Mouse (Mus musculus): Measurements from ENCODE around the gene Prkacb. TPM values are rescaled to one million over a fixed set of nuclear protein-coding genes. Genes with fewer than 3 reads are reported as not detected.
A peak's percentile ranks its signal among the peaks of the same experiment; 100 is the strongest.

Prkacb gene
- polyA plus RNA-seq, 1 experiment: 21.8 TPM

DNA sequence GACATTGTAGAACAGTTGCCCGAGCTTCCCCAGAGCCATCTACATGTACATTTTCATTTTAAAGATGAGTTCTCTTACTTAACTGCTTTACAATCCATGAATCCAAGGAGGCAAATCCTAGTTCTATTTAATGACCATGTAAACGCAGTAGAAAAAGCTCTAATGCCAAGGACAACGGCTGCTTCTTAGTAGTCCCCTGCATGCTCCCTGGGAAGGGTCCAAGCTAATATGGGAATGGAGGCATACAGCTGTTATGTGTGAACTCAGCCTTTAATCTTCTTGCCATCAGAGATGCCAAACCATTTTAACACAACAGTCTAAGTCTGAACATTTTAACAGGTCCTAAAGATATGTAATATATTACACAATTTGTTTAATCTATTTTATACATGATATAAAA is 32.5 kb downstream of the Prkacb start:
- WGBS: 21% methylated on average over 3 of the region's 3 CpGs
- Histone ChIP-seq H3K27me3 (ENCODE audit: control insufficient read depth, insufficient read depth, low read length) (no peaks in the 10 kb centered on the region), H3K4me1 (ENCODE audit: control insufficient read depth, insufficient read depth, insufficient read length) (peaks cover 11% of the 10 kb centered on the region), H3K27ac (ENCODE audit: insufficient read depth, low read length) (no peak overlapping the region), H3K36me3 (ENCODE audit: control insufficient read depth, insufficient read depth, low read length) (no peaks in the 10 kb centered on the region), H3K4me3 (ENCODE audit: extremely low read depth, insufficient read depth, insufficient read length) (peak overlapping the region; percentile 28; the same call in 1 of the 2 replicates)
- no peak for DNase-seq (ENCODE audit: low read depth in 1 of 2, low spot score in 2 of 2)
- no peak for TF ChIP-seq POLR2A (IDR thresholded peaks at IDR 0.05; ENCODE audit: low read depth, low read length)
- no peak for TF ChIP-seq CTCF (IDR thresholded peaks at IDR 0.05; ENCODE audit: extremely low read depth, insufficient read depth, insufficient read length, insufficient replicate concordance)

DNA sequence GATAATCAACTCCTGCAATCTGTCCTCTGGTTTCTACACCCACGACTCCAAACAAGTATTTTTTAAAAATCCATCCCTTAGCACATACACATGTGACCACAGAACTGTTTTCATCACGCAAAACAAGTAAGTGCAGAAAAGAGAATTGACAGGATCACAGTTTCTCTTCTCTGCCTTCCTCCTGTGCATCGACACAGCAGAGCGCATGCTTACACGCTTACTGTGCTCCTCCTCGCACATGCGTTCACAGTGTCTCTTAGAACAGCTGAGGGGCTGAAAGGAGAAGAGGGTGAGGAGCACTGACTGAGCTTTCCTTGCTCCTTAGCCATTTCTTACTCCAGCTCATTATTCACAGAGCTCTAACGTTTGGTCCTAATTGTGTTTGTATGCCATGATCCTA is 33.9 kb downstream of the Prkacb start:
- no peak for TF ChIP-seq CTCF (IDR thresholded peaks at IDR 0.05; ENCODE audit: extremely low read depth, insufficient read depth, insufficient read length, insufficient replicate concordance)
- TF ChIP-seq POLR2A (IDR thresholded peaks at IDR 0.05; ENCODE audit: low read depth, low read length): no peak
- H3K4me1 ChIP-seq (ENCODE audit: control insufficient read depth, insufficient read depth, insufficient read length): peaks cover 8% of the 10 kb centered on the region
- H3K27me3 ChIP-seq (ENCODE audit: control insufficient read depth, insufficient read depth, low read length): no peaks in the 10 kb centered on the region
- DNase-seq (ENCODE audit: low read depth in 1 of 2, low spot score in 2 of 2): peak in 1 of 2 experiments; percentile 43
- H3K4me3 ChIP-seq (ENCODE audit: extremely low read depth, insufficient read depth, insufficient read length): peak overlapping the region; percentile 10; the same call in 1 of the 2 replicates
- no peaks in the 10 kb centered on the region for H3K36me3 ChIP-seq (ENCODE audit: control insufficient read depth, insufficient read depth, low read length)
- H3K27ac ChIP-seq (ENCODE audit: insufficient read depth, low read length): no peak overlapping the region
- WGBS: 14% methylated on average over 8 of the region's 8 CpGs

DNA sequence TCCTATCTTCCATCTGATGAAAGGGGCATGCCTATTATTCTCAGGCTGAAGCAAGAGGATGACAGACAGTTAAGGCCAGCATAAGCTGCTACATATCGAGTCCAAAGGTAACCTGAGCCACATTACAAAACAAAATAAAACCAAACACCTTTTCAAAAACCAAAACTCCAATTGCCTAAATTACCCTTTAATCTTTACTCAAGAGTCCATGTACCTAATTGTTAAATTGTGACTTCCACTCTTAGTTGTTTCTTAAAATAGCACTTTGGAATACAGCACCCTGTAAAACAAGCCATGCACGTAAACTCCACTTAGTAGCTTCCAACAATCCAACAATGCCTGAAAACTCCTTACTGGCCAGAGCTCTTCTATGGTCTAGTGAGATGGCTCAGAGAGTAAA is 34.3 kb downstream of the Prkacb start:
- H3K27me3 ChIP-seq (ENCODE audit: control insufficient read depth, insufficient read depth, low read length): no peaks in the 10 kb centered on the region
- no peaks in the 10 kb centered on the region for H3K36me3 ChIP-seq (ENCODE audit: control insufficient read depth, insufficient read depth, low read length)
- no peak for TF ChIP-seq POLR2A (IDR thresholded peaks at IDR 0.05; ENCODE audit: low read depth, low read length)
- no peak for TF ChIP-seq CTCF (IDR thresholded peaks at IDR 0.05; ENCODE audit: extremely low read depth, insufficient read depth, insufficient read length, insufficient replicate concordance)
- 79% methylated on average over 2 of the region's 2 CpGs for WGBS
- no peak for DNase-seq (ENCODE audit: low read depth in 1 of 2, low spot score in 2 of 2)
- H3K4me1 ChIP-seq (ENCODE audit: control insufficient read depth, insufficient read depth, insufficient read length): peaks cover 5% of the 10 kb centered on the region
- H3K27ac ChIP-seq (ENCODE audit: insufficient read depth, low read length): no peak overlapping the region
- no peak overlapping the region for H3K4me3 ChIP-seq (ENCODE audit: extremely low read depth, insufficient read depth, insufficient read length)

DNA sequence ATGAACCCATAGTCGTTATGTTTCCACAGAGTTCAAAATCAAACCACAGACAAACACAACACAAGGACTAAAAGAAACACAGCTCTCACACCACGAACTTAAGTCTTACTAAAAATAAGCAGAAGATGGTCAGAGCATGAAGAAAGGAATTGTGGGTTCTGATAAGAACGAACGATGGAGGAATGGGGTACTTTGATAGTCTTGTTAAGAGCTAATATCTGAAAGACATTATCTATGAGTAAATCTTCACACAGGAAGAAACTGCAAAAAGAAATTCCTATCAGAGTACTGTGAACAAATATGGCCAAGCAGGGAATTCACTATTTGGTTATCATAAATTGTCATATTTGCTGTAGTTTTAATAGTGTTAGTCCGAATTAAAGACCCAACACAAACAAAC is 36.1 kb downstream of the Prkacb start:
- WGBS: 62% methylated on average over 5 of the region's 5 CpGs
- peaks cover 8% of the 10 kb centered on the region for H3K4me1 ChIP-seq (ENCODE audit: control insufficient read depth, insufficient read depth, insufficient read length)
- no peak overlapping the region for H3K4me3 ChIP-seq (ENCODE audit: extremely low read depth, insufficient read depth, insufficient read length)
- TF ChIP-seq POLR2A (IDR thresholded peaks at IDR 0.05; ENCODE audit: low read depth, low read length) (no peak), CTCF (IDR thresholded peaks at IDR 0.05; ENCODE audit: extremely low read depth, insufficient read depth, insufficient read length, insufficient replicate concordance) (no peak)
- DNase-seq (ENCODE audit: low read depth in 1 of 2, low spot score in 2 of 2): no peak
- H3K36me3 ChIP-seq (ENCODE audit: control insufficient read depth, insufficient read depth, low read length): no peaks in the 10 kb centered on the region
- no peak overlapping the region for H3K27ac ChIP-seq (ENCODE audit: insufficient read depth, low read length)
- H3K27me3 ChIP-seq (ENCODE audit: control insufficient read depth, insufficient read depth, low read length): no peaks in the 10 kb centered on the region

DNA sequence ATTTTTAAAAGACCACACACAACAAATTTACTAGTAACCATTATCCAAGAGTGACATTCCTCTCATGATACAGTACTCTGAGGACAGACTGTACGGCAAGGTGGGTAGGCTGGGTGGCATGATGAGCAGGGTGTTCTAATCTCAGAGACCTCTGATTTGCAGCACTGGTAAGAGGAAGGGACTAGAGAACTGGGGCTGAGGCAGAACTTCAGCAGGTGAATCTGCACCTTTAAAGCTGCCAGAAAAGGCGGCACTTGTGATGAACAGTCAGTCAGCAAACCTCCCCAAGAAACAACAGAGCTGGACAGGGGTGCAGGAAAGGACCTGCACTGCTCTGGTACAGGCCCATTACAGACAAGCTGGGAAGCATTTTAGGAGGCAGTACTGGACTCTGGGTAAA is 41.9 kb downstream of the Prkacb start:
- 96% methylated on average over 2 of the region's 2 CpGs for WGBS

DNA sequence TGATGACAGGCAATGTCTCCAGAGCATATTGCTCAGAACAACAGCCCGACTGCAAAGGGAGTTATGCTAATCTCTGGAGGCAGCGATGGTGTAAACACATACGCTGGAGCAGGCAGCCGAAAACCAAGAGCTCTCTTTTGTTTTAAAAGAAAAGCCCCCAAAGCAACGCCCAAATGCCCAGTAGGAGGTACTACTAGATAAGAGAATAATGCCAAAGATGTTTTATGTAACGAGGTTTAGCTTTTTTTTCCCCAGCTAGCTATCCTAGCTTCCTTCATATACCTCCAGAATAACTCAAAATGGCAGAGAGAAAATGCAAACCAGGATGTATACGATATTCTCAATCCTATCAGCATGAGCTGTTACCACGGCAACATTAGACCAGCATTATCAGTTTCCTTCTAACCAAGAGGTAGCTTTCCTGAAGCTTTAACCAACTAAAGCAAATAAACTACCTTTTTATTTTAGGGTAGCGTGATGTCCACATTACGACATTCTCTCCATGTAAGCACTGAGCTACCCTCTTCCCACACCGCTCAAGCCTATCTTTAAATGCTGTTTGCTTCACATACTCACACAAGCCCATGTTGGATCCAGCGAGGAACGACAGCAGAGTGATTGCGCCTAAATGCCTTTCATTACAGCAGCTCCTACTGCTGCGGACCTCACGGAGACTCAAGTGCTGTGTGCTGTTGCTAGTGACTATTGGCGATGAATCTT is 42.7 kb downstream of the Prkacb start:
- H3K27me3 ChIP-seq (ENCODE audit: control insufficient read depth, insufficient read depth, low read length): no peaks in the 10 kb centered on the region
- no peak for TF ChIP-seq POLR2A (IDR thresholded peaks at IDR 0.05; ENCODE audit: low read depth, low read length)
- no peak for TF ChIP-seq CTCF (IDR thresholded peaks at IDR 0.05; ENCODE audit: extremely low read depth, insufficient read depth, insufficient read length, insufficient replicate concordance)
- DNase-seq (ENCODE audit: low read depth in 1 of 2, low spot score in 2 of 2): no peak
- WGBS: 86% methylated on average over 17 of the region's 17 CpGs
- H3K27ac ChIP-seq (ENCODE audit: insufficient read depth, low read length): no peak overlapping the region
- peaks cover 3% of the 10 kb centered on the region for H3K4me1 ChIP-seq (ENCODE audit: control insufficient read depth, insufficient read depth, insufficient read length)
- H3K4me3 ChIP-seq (ENCODE audit: extremely low read depth, insufficient read depth, insufficient read length): no peak overlapping the region
- H3K36me3 ChIP-seq (ENCODE audit: control insufficient read depth, insufficient read depth, low read length): no peaks in the 10 kb centered on the region

More for the DNA sequence above, 41.9 kb downstream of the Prkacb start:
- Histone ChIP-seq H3K27ac (ENCODE audit: insufficient read depth, low read length) (no peak overlapping the region), H3K4me3 (ENCODE audit: extremely low read depth, insufficient read depth, insufficient read length) (no peak overlapping the region), H3K27me3 (ENCODE audit: control insufficient read depth, insufficient read depth, low read length) (no peaks in the 10 kb centered on the region), H3K36me3 (ENCODE audit: control insufficient read depth, insufficient read depth, low read length) (no peaks in the 10 kb centered on the region), H3K4me1 (ENCODE audit: control insufficient read depth, insufficient read depth, insufficient read length) (peaks cover 3% of the 10 kb centered on the region)
- DNase-seq (ENCODE audit: low read depth in 1 of 2, low spot score in 2 of 2): no peak
- no peak for TF ChIP-seq CTCF (IDR thresholded peaks at IDR 0.05; ENCODE audit: extremely low read depth, insufficient read depth, insufficient read length, insufficient replicate concordance)

DNA sequence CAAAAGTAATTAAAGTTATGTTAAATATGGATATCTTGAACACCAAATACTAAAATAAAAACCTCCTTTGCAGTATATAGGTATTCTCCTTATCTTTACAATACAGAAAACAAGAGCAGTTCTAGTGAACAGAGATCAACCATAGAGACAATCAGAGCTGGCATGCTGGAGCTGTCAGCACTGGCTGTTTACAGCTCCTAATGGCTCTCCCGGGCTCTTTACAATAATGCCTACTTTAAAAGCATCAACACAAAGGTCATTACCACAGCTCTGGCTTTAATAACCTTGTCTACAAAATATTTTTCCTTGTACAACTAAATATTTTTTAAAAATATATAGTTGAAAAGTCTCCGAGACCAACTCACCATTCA is 43.2 kb downstream of the Prkacb start:
- Histone ChIP-seq H3K4me3 (ENCODE audit: extremely low read depth, insufficient read depth, insufficient read length) (no peak overlapping the region), H3K4me1 (ENCODE audit: control insufficient read depth, insufficient read depth, insufficient read length) (peaks cover 3% of the 10 kb centered on the region), H3K27ac (ENCODE audit: insufficient read depth, low read length) (no peak overlapping the region), H3K27me3 (ENCODE audit: control insufficient read depth, insufficient read depth, low read length) (no peaks in the 10 kb centered on the region), H3K36me3 (ENCODE audit: control insufficient read depth, insufficient read depth, low read length) (no peaks in the 10 kb centered on the region)
- TF ChIP-seq CTCF (IDR thresholded peaks at IDR 0.05; ENCODE audit: extremely low read depth, insufficient read depth, insufficient read length, insufficient replicate concordance) (no peak), POLR2A (IDR thresholded peaks at IDR 0.05; ENCODE audit: low read depth, low read length) (no peak)
- 85% methylated on average over 2 of the region's 2 CpGs for WGBS
- DNase-seq (ENCODE audit: low read depth in 1 of 2, low spot score in 2 of 2): no peak

Measured in spleen, adult 2 months (tissue).